Mouse (Mus musculus): ENCODE data around the gene Podn.
A peak's percentile ranks its signal among the peaks of the same experiment; 100 is the strongest.

The Podn gene

DNA sequence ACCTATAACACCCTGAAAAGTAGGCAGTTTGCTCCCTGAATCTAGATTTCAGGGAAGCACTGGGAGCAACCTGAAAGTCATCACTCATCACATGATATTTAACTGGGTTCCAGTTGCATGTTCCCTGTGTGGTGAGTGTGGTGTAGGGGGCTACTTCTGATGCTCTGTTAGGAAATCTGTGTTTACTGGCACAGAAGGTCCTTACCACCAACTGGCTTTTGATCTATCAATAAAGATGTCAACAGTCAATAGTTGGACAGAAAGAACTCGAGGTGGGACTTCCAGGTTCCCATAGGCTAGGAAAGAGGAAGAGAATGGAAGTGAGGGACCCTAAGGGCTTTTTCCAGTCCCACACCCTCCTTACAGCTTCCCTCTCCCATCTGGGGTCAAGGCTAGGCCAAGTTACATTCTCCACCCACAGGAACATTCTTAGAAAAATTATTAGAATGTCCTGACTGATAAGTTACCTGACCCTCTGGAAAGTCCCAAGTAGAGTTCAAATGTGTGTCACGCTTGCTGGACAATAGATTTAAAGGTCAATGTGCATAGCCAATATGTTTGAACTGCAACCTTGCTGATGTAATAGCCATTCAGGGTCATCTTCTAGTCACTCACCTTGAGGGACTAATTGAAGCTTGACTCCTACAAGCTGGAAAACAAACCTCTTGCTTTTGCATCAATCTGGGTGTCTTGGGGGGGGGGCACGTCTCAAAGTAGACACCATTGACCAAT is 18.9 kb downstream of the Podn start:
- no peak for DNase-seq (ENCODE audit: low spot score)

DNA sequence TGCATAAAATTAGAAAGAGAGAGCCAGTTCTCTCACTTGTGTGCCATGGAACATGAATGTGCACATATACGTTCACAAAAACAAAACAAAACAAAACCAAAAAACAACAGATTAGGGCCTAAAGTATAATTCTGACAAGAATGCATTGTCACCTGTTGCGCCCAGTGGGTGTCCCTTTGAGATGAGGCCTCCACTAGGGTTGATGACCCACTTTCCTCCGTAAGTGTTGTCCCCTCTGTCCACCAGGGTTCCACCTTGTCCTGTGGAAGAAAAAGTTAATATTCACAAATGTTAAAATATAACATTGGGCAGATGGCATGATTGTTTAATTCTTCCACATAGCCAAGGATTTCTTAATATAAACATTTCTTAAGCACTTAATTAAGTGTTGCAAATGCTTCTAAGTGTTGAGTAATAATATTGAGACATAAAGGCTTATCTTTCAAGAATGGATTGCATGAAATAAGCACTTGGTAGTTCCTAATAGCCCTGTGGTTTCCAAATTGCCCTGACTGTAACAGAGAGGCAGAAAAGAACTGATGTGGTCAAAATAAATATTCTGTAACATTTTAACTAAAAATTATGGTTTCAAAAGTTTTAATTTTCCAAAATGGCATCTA is 21.9 kb downstream of the Podn start:
- DNase-seq (ENCODE audit: low spot score) = no peak

DNA sequence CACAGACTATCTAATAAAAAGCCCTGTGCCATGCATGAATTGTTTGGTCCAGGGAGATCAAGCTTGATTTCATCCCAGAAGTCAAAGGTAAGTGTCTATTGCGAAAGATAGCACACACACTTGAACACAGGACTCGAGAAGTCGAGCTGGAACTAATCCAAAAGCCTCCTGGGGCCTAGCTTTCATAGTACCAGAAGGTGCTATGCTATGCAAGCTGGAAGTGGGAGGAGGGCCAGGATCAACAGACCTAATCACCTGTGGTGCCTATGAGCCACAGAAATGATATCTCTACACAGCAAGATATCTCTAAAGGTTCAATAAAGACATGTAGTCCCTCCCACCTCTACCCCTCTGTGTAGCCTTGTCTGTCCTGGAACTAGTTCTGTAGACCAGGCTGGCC is 24.2 kb downstream of the Podn start:
- DNase-seq (ENCODE audit: low spot score) = no peak

- peak; percentile 96 for DNase-seq (ENCODE audit: low spot score)
Observed at GRCm38 (mm10) chr4:108071235-108071901, 24.9 kb downstream of the Podn start.

GRCm38 (mm10) chr4:108070723-108071122 is 25.5 kb downstream of the Podn start:
- DNase-seq (ENCODE audit: low spot score) = no peak

DNA sequence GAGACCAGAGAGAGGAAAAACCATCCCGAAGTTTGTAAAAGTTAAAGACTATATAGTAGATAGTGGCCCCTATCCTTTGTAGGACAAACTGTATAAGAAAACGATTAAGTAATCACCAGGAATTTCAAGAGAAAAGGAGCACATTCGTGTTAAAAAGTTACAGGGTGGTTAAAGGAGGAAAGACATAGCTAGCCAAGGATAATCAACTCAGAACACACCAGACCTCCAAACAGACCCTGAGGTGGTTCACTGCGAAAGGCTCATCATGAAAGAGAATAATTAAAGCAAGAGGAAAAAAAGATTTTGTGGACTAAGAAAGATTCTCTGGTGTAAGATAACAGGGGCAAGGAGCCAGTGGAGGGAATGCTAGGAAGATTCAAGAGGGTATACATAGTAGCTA is 26.0 kb downstream of the Podn start:
- no peak for DNase-seq (ENCODE audit: low spot score)

GRCm38 (mm10) chr4:108068081-108068480 is 28.2 kb downstream of the Podn start:
- DNase-seq (ENCODE audit: low spot score) = no peak

DNA sequence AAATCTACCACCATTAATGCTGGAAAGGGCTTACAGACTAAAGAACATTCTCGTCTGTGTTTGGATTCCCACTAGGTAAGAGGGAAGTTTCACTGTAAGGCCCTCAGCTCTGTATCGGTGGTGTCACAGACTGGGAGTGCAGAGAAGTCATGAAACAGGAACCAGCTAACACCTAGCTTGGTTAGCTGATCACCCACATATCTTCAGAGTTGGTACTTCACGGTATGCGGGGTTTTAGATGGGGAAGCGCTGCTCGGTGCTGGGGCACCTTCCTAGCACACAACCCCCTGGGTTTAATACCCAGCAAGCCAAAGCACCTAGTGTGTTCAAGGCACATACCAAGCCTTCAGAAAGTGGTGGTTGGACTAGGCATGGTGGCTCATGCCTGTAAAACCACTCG is 29.0 kb downstream of the Podn start:
- DNase-seq (ENCODE audit: low spot score) = no peak

DNA sequence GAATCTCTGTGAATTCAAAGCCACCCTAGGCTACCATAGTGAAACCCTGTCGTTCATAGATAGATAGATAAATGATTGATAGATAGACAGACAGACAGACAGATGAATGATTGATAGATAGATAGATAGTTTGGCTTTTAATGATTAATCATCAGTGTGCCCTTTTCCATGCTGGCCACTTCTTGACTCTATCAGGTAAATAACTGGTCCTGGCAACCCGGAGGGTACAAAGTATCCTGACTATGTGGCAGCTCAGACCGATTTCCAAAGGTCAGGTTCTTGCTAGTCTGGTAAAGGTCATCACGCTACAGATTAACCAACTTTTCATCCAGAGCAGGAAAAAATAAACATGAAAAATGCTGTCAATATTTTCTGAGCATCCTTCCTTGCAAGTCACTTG is 29.7 kb downstream of the Podn start:
- DNase-seq (ENCODE audit: low spot score) = no peak

GRCm38 (mm10) chr4:108065176-108065844 is 30.9 kb downstream of the Podn start:
- no peak for DNase-seq (ENCODE audit: low spot score)

- no peak for DNase-seq (ENCODE audit: low spot score)
Observed at GRCm38 (mm10) chr4:108063616-108064015, 32.6 kb downstream of the Podn start.

GRCm38 (mm10) chr4:108062524-108062923 is 33.7 kb downstream of the Podn start:
- DNase-seq (ENCODE audit: low spot score) = no peak

DNA sequence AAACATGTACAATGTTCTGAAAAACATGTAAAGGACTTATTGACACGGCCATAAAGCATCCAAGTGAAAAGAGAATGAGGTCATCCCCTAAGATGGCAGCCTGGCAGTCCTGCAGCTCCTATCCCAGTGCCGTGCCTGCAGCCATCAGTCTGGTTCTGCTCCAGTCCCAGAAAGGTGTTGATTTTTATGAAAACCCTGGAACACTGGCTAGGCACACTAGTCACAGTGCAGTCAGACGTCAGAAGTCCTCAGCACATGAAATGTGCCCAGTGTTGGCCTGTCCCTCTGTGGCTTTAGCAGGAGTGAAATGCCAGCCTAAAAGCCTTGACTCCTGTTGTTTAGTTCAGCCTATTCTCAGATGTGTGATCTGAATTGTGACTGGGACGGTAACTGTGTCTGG is 35.5 kb downstream of the Podn start:
- no peak for DNase-seq (ENCODE audit: low spot score)

DNA sequence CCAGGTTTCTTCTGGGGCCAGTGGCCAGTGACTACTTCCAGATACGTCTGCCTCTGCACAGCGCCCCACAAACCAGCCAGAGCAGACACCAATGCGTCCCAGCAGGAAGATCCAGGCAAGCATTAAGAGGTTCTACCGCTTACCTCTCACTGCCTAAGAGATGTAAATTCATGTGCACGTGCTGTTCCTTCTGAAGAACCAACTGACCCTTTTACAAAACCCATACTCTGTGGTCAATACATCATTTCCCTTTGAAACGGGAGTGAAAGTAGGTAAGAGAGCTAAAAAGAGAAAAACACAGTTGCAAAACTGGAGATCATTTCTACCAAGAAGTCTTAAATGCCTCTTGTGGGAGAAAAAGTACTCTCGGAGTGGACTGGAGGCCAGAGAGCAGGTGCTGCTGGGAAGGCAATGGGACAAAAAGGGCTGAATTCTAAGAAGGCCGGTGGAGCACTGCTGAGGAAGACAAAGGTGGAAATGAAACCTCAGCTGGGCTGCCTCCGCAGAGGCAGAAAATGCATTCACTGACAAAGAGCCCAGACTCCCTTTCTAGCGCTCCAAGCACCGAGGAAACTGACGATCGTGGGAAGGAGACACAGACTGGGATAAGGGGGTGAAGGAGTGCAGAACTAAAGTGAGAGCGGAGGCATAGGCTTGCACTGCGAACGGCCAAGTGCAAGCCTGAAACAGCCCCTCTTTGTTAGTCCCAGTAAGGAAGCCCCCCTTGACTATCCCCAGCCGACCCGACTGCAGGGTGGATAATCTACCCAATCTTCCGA is 36.5 kb downstream of the Podn start:
- DNase-seq (ENCODE audit: low spot score) = no peak

DNA sequence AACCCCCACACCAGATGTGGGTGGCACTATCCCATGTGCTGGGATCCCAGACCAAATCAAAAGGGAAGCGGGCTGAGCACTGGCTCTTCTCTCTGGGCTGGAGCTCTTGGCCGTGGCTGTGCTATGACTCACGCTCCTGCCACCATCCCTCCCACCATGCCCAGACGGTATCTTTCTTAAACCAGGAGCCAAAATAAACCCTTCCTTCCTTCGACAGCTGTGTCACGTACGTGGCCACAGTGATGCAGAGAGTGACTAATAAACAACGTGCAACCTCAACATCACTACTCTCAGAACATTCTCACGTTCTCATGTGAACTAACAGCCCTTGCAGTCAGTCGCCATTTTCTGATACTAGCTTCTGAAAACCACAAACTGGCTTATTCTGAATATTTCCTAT is 38.1 kb downstream of the Podn start:
- DNase-seq (ENCODE audit: low spot score) = peak; percentile 40

GRCm38 (mm10) chr4:108057247-108057646 is 39.0 kb downstream of the Podn start:
- no peak for DNase-seq (ENCODE audit: low spot score)

- no peak for DNase-seq (ENCODE audit: low spot score)
Observed at GRCm38 (mm10) chr4:108055873-108056272, 40.4 kb downstream of the Podn start.

DNA sequence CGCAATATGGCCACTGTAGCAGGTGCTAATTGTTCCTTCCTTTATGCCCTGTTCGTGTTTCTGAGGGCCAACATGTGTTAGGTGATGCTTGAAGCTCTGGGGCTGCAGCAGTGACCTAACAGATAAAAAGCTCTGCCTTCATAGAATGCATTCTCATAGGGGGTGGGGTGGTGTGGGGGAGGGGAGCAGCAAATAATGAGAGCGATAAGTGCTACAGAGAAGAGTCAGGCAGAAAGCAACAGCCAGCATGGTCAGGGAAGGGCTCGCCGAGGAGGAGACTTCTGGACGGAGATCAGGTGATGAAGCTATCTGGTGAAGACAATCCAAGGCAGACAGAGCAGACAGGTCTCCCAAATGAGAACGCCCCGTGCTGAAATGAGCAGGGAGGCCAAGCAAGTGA is 43.6 kb downstream of the Podn start:
- DNase-seq (ENCODE audit: low spot score) = no peak

DNA sequence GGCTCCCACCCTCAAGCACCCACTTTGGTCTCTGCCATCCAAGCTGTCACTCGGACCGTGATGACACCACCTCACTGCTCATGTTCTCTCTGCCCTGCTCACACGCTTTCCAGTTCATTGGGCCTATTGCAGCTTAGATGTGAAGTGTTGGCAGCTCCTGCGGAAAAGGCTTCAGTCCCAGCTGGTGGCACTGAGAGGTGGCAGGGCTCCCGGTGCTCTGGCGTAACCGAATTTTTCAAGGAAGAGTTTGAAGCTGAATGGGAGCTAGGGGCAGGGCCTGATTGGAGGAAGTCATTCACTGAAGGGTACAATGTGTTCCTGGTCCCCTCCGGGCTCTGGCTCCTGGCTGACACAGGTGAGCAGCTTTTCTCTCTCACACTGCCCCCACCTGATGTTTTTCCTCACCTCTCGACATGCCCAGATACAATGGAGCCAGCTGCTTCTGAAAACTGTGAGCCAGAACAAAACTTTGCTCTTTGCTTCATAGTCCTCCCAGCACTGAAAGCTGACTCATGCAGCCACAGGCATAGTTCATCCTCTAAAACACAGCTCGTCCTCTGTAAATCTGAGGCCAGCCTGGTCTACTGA is 44.5 kb downstream of the Podn start:
- no peak for DNase-seq (ENCODE audit: low spot score)

- no peak for DNase-seq (ENCODE audit: low spot score)
Observed at GRCm38 (mm10) chr4:108046136-108046535, 50.1 kb downstream of the Podn start.
